Mouse (Mus musculus): ENCODE data around the gene Gm49320. TPM values are rescaled to one million over a fixed set of nuclear protein-coding genes. Genes with fewer than 3 reads are reported as not detected.
"Not testable (repeated sequence)": the region's sequence is repeated elsewhere in the genome, so short reads cannot be mapped to it uniquely, and the experiment has no call there.

The Gm49320 gene
- polyA plus RNA-seq, 1 experiment from 2014 or later: 0.21 TPM

DNA sequence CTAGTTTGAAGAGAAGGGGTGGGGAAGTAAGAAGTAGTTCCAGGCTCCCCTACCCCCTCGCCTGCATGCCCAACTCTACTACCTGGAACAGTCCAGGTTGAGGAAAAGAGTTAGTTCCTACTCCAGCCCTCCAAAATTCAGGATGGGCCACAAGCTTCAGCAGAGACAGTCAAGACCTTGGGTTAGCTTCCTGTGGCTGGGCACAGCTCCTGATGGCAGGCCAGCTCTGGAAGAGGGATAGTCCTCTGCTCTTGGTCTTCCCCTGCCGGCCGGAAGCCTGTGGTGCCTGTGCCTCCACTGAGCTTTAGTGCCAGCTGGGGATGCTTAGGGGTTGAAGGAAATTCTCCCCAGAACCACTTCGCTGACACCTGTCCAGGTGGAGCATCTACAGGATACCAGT, 12.3 kb upstream of the Gm49320 start:
- DNase-seq (ENCODE audit: low spot score): no peak

DNA sequence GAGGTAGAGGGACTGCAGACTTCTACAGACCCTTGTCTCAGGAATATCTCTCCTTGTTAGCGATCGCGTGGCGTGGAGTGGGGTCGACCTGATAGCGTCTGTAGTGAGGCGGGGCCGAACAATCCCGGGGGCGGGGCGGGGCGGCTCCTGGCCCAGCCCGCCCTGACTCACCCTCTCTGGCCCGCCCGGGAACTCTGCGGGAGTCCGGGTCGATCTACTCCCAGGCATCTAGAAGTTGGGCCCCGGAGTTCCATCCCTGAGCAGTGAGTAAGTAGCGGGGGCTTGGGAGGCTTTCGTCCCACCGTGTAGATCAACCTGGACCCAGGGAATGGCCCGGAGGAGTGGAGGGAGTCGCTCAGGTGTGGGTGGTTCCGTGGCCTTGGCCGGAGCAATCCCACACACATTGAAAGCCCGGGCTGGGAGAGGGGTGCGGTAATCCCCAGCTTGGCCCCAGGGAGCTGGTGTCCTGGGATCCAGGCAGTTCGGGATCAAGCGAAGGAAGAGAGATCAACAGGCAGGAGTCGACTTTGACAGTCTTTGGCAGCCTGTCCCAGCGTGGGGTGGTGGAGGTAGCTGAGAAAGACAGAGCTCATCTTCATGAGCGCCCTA, 11.8 kb upstream of the Gm49320 start, which contains the start of gene Lrrc8e:
Gene Lrrc8e (plus strand): TSS at position 89 of the 609 bp plus-strand sequence.
- DNase-seq (ENCODE audit: low spot score): no peak

DNA sequence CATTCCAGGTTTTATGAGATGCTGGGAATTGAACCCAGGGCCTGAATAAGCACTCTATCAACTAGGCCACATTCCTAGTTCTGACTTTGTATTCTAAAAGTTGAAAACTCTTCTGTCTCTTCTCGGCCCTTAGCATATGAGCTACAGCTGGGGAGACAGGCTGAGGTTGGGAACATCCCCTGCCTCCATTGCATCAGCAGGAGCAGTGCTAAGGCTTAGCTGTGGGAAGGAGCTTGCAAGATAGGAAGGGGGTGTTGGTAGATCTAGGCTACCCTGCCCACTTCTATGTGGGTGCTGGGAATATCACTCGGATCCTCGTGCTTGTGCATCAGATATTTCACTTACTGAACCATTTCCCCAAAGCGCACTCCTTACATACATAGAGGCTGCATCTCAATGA, 10.7 kb upstream of the Gm49320 start:
- no peak for DNase-seq (ENCODE audit: low spot score)

DNA sequence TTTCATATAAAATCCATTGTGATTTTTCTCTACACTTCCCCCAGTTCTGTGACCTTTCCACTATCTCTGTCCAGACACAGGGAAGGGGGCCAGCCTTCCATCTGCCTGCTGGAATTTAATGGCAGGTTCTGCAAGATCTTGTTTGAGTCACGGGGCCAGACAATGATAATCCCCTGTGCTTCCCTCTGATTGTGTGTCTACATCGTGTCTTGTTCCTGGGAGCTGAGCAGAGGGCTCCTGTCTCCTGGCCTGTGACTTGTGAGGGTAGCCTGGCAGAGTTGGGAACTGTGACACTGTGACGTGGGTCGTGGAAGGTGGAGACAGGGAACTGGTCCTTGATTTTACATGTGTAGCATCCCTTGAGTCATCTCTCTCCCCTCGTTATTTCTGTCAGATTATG, 8.9 kb upstream of the Gm49320 start:
- no peak for DNase-seq (ENCODE audit: low spot score)

DNA sequence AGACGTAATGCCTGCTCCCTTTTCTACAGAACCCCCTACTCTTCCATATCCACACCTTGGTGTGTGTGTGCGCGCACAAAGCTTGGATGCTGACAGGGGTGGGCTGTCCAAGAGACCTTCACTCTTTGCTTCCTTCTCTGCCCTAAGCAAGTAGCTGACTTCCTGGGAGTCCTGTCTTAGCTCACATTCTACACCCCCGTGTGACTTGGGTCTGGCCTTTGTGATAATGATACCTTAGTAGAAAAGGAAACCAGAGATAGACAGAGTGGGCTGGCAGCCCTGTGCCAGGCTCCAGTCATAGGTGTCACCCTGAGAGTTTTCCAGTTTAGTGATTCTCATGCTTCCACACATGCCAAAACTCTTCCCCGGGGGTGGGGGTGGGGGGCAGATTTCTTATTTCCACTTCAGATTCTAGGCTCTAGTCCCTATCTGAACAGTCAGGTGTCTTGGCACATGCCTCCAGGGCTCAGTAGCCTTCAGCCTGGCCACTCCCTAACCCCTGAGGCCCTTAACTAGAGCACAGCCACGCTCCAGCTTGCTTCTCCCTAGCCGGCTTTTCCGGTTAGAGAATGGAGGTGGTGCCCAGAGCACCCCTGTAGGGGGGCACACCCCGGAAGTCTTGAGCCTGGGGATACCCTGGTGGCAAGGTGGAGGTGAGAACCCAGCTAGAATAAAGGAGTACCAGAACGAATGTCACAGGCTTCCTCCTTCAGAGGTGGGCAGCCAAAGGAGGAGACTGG, 7.9 kb upstream of the Gm49320 start:
- DNase-seq (ENCODE audit: low spot score): no peak

DNA sequence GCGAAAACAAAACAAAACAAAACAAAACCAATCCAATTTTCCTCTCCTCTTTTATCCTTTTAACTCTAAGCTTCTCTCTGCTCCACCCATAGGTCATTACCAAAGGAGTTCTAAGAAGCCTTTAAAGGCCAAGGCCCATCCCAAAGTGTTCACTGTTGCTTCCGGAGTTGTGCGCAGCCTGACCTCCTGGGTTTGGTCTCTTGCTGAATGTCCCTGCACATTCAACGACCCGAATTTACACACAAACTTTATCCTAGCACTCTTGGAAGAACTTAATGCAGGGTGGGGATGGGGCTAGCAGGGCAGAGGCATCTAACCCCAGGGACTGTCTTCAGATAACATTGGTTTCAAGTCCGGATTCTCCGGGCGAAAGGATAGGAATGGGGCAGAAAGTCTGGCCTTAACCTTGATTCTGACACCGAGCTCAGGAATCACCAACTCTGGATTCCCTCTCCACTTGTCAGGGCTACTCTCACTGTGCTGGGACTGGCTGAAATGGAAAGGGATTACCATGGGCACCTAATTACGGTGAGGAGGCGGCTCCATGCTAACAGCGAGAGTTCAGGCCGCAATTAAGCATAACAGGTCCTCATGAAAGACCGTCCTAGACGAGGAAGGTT, 741 bp upstream of the Gm49320 start:
- DNase-seq (ENCODE audit: low spot score): no peak

DNA sequence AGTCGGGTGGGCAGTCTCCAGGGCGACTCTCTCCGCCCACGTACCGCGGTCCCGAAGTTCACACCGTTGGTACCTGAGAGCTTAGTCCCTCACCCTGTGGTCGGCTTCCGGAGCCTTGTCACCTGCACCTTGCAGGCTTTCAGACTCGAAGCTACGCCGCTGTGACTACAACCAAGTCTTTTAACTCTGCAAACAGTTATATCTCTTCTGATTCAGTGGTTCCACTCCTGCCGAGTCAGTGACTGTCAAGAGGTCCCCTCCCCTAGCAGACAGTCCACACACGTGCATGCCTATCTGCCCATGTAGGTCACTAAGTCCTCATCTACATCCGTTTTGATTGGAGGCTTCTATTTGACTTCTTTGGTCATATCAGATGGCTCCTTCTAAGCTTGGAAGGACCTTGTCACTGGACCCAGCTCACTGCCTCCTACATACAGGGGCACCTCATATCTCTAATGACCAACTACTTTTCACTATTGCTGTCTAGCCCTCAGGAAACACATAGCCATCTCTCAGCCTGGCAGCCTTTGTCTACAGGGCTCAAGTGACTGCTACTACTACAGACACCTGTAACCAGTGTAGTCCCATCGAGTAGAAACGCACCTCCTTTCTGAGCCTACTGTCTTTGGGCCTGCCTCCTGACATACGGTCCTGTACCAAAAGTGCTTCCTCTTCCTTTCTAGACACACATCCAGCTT, 677 bp downstream of the Gm49320 start:
- DNase-seq (ENCODE audit: low spot score): no peak

DNA sequence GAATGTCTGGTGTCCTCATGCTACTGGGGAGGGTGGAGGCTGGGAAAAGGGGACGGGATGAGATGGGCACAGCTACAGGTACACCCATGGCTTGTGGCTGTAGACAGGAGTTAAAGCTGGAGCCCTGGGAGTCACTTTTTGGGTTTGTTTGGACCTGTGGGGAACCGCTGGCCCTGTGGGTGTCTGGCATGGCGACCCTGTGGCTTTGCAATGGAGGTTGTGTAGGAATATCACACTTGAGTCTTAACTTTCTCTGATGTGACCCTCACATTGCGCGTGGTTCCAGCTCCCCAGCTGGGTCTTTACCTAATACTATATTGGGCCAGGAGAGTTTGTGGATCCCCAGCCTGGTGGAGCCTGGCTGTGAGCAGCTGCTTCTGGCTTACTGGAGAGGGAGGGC, 6.4 kb downstream of the Gm49320 start:
- no peak for DNase-seq (ENCODE audit: low spot score)

DNA sequence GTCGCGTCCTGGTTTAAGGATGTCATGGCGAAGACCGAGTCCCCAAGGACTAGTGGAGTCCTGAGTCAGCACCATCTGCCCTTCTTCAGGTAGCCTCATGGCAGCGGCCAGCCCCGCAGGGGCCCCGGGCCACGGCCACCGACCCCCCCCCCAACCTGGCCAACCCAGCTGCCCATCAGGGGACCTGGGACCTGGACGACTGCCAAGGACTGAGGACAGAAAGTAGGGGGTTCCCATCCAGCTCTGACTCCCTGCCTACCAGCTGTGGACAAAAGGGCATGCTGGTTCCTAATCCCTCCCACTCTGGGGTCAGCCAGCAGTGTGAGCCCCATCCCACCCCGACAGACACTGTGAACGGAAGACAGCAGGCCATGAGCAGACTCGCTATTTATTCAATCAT, 7.1 kb downstream of the Gm49320 start:
- no peak for DNase-seq (ENCODE audit: low spot score)

DNA sequence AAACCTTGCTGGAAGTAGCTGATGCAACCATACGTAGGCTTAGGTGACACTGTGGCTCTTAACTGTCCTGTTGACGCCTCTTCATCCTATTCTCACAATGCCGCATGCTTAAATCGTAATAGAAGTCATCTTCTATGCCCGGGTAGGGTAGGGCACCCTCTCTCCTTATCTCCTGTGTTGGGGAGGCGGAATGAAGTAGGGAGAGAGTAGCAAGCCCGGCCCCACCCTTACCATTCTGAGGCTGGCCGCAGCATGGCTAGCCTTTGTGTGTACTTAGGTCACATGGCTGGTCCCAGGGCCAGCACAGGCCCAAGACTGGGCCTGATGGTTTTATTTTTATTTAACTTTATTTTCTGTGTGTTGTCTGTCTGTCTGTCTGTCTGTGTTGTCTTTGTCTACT, 8.6 kb downstream of the Gm49320 start:
- DNase-seq (ENCODE audit: low spot score): no peak

DNA sequence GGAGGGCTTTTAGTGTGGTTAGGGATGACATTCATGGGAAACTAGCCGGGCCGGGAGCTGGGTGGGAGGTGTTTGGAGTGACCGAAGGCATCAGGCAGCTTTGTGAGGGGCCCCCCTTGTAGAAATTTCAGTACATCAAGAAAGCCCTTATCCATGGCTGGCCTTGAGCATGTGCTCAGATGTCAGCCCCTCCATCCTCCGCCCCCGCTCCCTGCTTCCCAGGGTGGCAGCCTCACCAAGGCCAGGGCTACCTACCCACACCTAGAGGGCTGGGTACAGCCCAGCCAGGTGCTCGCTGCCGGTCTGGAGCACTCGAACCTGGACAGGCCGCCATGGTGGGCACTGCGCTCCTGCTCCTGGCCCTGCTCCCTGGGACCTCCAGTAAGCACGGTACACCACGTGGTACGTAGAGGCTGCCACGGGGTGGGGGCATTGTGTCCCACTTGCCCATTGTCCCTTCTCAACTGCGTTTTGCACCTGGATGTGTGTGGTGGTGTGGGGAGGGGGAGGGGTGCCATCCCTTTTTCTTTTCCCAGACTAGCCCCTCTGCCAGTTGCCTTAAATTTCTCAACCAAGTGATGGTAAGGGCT, 9.4 kb downstream of the Gm49320 start, which contains the start of gene Tgfbr3l:
Gene Tgfbr3l (plus strand): TSS at position 264 of the 590 bp plus-strand sequence.
- DNase-seq (ENCODE audit: low spot score): no peak

DNA sequence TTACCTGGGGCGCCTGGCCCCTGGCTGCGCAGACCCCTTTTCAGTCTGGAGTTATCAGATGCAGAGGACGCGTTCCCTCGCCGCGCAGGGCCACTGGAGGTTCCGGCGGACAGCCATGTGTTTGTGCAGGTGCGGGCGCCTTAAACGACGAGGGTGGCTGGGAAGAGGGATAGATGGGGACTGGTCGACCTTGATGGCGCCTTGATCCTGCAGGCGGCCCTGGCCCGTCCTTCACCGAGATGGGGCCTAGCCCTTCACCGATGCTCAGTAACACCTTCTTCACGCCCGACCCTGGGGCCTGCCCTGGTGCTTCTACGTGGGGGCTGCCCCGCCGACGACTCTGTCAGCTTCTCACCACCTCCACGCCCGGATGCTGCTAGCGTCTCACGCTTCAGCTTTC, 10.5 kb downstream of the Gm49320 start:
- DNase-seq (ENCODE audit: low spot score): no peak

DNA sequence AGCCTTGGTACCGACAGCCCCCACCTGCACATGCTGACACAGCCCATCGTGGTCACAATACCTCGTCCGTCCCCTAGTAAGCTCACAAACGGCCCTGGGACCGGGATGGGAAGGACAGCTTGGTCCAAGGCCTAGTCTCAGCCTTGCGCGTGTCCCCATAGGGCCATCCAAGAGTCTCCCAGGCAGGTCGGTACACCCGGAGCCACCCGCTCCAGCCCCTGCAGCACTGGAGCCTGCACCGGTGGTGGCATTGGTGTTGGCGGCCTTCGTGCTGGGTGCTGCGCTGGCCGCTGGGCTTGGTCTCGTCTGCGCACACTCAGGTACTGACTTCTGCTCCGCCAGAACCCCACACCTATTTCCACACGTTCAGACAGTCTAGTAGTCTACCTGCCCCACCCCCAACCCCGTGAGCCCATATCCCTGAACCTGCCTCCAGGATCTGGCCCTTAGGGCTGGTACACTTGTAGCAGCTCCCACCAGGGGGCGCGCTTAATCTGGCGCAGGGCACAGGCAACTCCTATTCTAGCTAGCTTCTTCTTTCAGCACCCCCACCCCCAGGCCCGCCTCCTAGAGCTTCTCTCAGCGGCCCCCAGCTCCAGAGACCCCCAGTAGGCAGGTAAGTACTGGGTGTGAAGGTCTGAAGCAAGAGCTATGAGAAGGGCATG, 11.8 kb downstream of the Gm49320 start:
- DNase-seq (ENCODE audit: low spot score): peak; percentile 83

DNA sequence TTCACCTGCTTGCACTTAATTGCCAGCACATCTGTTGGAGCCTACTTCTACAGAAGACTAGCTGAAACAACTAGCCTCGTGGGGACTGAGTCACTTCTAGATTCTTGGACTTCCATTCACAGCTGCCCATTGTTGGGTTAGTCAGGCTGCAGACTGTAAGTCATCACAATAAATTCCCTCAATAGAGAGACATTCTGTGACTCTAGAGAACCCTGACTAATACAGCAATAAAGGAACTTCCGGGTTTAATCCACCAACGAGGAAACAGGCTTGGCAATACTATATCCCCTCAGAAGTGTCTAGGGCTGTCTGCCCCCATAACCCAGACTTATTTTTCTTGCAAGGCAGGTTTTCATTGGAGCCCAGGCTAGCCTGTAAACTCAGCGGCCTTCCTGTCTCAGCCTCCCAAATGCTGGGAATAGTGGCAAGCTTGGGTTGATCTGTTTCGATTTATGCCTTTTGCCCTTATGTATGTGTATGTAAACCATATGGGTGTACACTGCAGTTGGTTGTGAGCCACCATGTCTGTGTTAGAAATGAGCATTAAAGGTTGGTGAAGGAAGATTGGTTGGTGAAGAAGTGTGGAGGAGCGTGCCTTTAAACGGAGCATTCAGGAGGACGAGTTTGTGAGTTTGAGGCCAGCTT, 13.6 kb downstream of the Gm49320 start:
- no peak for DNase-seq (ENCODE audit: low spot score)

DNA sequence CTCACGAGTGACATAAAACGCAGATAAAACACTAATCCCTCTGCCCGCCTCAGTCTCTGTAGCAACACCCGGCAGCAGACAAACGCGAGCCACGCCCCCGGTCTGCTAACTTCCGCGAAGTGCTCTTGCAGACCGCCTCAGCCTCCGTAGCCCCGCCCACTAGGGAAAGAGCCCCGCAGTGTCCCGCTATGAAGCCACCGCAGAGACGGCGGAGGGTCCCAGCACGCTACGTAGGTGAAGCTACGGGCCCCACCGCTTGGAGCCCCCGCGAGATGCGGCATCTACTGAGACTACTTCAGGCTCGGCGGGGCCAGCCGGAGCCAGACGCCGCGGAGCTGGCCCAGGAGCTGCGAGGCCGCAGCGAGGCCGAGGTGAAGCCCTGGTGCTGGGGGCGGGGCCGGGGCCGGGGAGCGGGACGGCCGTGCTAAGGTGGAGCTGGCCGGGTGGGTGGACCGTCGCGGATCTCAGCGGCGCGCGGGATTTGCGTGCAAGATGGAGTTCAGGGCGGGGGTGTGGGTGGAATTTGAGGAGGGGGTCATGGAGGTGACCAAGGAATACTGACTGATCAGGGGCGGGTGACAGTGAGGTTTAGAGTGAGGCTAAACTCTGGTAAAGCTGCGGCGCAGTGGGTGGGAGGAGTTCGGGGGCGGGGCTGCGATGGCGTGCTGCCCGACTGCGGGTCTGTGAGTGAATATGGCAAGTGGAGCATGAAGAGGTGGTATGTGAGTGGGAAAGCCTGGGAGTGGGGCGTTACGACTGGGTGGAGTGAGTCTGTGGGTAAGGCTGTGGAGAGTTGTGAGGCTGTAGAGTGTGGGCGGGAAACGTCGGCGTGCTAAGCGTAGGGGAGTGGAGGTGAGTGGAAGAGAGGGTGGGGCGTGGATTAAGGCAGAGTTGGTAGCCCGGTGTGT, 14.5 kb downstream of the Gm49320 start, which contains the start of gene Snapc2:
Gene Snapc2 (plus strand): TSS at position 147 of the 908 bp plus-strand sequence.
- peak; percentile 95 for DNase-seq (ENCODE audit: low spot score)

DNA sequence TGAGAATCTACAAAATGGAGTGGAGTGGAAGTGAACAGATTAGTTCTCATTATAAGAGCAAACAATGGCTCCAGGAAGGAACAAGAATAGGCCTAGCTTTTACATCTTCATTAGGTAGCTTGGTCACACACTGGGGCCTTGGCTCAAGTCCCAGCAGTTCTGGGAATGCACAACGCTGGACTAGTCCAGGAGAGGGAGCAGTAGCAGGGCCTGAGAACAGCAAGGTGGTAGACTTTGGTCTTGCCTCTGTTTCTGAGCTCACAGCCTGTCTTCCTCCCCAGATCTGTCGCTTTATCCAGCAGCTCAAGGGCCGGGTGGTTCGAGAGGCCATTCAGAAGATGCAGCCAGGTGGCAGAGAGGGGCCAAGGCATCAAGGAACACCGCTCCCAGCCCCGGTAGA, 15.3 kb downstream of the Gm49320 start:
- no peak for DNase-seq (ENCODE audit: low spot score)

DNA sequence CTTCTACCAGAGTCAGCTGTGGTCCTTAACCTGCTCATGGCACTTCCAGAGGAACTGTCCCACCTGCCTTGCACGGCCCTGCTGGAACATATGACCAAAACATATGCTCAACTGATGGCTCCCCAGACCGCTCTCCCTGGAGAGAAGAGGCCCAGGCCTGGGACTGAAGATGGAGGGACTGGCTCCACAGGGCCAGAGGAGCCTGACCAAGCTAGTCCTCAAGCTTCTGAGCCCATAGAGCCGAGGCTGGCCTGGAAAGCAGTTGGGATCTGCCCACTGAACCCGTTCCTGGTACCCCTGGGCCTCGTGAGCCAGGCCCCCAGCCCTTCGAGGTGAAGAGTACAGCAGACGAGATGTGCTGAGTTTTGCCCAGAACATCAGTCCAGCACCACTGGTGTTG, 16.8 kb downstream of the Gm49320 start:
- not testable (repeated sequence) for DNase-seq (ENCODE audit: low spot score)

DNA sequence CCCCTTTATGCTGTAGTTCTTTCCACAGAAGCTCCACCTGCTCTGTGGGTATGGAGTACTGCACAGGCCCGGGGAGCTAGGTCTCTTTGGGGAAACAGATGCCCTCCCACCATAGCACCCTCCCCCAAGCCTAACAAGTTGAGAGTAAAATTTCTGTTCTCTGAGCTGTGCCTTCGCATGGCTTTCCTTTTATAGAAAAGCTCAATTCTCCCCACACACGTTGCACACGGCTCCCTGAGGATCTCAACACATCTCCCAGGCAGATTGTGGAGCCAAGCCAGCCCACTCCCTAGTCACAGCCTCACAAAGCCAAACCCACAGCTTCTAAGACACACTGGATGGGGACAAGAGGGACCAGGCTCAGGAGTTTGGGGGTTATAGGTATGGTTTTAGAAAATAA, 18.2 kb downstream of the Gm49320 start:
- DNase-seq (ENCODE audit: low spot score): no peak

DNA sequence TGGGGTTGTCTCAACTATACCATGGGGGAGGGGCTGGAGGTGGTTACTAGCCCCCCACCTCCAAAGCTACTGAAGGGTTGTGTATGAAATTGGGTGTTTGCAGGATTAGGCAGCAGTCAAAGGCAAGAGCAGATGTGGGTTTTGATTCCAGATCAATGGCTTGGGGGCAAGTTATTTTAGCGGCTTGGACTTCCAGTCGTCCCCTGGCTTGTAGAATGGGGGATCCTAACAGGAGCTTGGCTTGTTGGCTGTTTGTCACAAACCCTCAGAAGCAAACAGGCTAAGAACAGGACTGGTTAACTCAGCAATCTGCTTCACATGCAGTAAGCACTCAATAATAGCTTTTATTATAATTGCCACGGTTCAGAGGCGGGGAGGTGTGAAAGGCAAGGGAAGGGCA, 18.7 kb downstream of the Gm49320 start:
- no peak for DNase-seq (ENCODE audit: low spot score)
